Mouse (Mus musculus) megakaryocyte, embryonic 14.5 days (primary cell): ENCODE measurements around the gene Nono.

Source experiments
- FLI1 ChIP-seq: IDR thresholded peaks from 2 replicates; pipeline ENCODE4 v1.6.1; 2012; ENCODE audit warnings: low read length, inconsistent platforms, mixed read lengths
- GATA1 ChIP-seq: IDR thresholded peaks from 3 replicates; pipeline ENCODE4 v1.6.1; 2012; ENCODE audit warnings: mixed read lengths, low read length, inconsistent platforms, borderline replicate concordance

- TF ChIP-seq GATA1 (no peak), FLI1 (no peak)
These were observed 49.4 kb upstream of the Nono start for GRCm38 (mm10) chrX:101379744-101380143.
